Mouse (Mus musculus): ENCODE data around the gene Arfgef3.
"Not testable (repeated sequence)": the region's sequence is repeated elsewhere in the genome, so short reads cannot be mapped to it uniquely, and the experiment has no call there.

Arfgef3 gene

DNA sequence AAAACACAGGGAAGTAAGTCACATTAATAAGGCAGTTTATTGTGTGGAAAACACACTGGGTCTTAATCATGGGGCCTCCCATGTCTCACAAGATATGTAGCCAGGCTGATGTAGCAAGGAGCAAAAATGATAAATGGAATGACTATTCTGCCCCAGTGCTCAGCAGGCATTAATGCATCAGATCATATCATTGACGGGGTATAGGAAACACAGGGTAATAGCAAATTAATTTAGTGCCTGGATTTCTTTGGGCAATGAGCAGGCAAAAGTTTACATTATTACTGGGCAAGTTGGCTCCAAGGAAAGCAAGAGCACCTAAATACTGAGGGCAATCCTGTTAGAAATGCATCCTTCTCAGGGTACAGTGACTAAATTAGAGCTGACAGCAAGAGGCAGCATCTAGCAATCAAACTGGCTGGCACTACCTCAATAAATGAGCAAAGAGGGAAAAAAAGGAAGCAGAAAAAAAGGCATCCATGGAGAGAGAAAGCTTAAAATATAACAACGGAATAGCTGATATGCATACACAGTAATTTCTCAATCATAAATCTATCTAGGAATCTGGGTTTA is 62.3 kb downstream of the Arfgef3 start:
- no peak for DNase-seq (ENCODE audit: low spot score)

DNA sequence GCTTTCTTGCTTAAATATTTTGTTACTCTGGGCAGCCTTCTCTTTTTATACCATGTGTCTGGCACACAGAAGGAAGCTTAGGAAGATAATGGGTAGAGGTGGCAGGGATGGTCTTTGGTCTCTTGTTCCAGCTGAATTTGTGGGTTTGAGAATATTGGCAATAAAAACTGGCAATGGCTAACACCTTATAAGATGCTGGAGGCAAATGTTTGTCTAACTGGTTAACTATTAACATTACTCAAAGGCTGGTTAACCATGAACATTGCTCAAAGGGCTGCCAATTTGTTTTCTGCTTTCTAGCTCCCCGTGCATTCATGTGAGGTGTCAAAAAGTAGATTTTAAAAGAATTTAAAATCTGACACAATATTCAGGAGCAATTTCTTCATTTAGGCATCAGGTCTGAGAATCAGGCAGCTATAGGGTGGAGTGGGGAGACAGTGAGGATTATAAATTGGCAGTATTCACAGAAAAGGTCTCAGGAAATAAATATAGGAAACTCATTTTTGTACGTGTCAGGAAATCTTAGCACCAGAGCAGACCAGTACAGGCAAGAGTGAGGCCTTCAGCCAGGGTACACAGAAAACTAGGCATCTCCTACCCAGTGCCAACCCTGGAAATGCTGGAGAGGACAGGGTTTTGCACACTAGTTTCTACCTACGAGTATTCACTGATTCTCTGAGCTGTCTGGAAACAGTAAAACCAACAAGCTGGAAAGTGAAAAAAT is 62.9 kb downstream of the Arfgef3 start:
- DNase-seq (ENCODE audit: low spot score), result no peak

DNA sequence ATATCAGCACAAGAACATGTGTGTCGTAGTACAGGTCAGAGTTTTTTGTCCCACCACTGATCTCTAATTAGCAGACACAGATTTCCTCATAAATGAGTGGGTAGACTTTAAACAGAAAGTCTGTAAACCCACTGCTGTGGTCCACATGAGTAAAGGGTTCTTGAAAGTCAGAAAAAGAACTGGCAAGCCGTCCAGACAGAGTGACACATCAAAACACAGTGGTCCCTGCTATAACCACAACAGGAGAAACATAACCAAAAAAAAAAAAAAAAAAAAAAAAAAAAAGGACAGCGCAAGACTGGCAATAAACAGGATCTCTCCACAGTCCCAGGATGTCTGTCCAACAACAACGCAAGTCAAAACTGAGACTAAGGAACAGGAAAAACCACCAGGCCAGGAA is 64.9 kb downstream of the Arfgef3 start:
- no peak for DNase-seq (ENCODE audit: low spot score)

DNA sequence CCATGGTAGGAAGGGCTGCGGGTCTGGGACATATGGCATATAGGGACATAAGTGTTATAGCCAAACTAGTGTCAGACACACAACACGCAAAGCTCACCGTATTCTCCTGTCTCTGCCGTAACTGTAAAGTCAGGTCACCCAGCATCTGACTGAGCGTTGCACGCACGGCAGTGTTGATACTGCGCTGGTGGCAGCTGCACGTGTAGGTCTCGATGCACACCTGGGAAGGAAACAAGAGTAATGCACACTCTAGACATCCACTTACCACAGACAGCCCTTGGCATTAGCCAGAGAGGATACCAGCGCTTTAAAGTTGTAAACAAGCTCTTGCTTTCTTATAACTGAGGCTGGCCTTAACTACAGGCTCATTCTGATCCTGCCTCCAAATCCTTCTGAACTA is 79.0 kb downstream of the Arfgef3 start:
- DNase-seq (ENCODE audit: low spot score), result no peak

DNA sequence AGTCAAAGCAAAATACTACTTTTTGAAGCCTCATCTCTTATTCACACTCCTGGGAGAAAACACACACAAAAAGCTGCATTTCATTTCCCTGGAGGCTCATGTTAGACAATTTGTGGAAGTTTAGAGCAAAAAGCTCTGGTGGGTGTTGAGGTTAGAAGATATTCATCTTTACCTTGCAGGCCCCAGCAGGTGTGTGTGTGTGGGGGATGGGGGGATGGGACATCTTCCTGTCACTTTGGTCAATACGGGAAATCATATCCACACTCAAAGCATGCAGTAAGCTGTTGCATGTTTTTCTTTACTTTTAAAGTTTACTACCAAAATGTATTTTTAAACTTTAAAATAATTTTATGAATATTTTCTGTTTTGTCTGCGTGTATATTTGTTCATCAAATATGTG is 79.7 kb downstream of the Arfgef3 start:
- DNase-seq (ENCODE audit: low spot score), result no peak

DNA sequence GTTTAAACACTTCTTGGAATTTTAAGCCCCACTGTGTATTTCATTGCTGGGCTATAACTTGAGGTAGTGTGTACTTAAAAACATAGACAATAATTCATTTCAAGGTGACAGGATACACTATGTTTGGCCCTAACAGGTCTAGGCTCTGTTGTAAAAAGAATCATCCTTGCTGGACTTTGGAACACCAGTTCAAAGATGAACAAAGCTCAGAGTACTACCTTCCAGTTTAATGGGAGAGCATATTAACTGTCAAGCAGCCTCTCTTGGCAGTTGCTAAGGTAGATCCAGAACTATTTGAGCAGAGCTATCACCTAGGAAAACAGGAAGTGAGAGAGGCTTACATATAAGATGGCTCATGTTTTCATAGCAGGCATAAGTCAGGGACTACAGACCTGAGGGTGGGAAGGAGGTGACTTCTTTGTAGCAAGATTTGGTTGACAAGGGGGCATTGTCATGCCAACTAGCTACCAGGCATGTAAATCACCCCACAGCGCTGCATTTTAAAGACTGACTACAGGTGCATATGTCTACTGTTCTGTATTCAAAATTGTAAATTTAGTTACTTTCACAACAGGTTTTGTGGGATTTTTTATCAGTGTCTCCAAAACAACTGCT is 82.0 kb downstream of the Arfgef3 start:
- DNase-seq (ENCODE audit: low spot score), result no peak

DNA sequence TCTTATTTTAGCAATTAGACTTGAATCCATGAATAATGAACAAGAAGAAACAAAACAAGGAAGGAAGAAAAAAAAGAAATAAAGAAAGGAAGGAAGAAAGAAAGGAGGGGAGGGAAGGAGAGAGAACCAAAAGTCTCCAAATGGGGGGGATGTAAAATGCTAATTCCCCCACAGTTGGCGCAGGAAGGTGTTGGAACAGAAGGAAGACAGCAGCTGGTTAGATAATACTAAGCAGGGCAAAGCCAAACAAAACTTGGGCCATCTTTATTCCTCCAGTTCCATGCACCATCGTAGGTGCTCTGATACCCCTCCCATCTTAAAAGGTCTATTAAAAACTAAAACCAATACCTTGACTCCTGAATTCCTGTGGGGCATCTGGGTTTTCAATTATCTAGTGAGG is 82.8 kb downstream of the Arfgef3 start:
- no peak for DNase-seq (ENCODE audit: low spot score)

DNA sequence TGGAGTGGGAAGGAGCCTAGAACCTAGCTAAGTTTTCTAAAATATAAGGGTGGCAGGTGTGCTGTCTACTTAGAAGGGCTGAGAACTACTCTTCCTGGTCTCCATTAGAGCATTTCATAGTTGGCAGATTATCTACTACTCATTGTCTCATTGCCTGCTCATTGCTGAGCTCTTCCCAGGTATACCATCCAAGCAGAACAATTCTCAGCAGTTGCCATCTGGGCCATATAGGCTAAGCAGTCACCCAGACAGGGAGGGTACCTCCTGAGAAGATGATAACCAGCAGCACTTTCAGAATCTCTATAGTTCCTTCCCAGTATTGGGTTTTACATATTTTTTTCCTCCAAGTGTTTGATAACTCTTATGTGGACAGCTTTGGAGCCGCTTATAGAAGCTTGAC is 86.2 kb downstream of the Arfgef3 start:
- DNase-seq (ENCODE audit: low spot score), result no peak

DNA sequence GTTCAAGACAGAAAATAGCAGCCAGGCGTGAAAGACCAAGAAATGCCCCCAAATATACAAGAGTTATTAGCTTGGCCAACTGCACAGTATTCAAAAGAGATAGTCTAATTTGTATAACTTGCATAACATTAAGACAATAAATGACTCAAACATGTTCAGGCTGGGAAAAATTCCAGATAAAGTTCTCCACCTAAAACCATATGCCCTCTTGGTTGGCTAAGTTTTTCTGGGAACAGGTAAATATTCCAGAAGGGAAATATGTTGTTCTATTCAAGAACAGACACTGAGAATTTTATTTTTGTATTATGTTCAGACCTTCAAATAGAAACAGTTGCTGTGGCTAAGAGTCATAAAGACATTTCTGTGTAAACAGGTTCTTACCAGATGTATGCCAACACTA is 96.7 kb downstream of the Arfgef3 start:
- DNase-seq (ENCODE audit: low spot score), result no peak

DNA sequence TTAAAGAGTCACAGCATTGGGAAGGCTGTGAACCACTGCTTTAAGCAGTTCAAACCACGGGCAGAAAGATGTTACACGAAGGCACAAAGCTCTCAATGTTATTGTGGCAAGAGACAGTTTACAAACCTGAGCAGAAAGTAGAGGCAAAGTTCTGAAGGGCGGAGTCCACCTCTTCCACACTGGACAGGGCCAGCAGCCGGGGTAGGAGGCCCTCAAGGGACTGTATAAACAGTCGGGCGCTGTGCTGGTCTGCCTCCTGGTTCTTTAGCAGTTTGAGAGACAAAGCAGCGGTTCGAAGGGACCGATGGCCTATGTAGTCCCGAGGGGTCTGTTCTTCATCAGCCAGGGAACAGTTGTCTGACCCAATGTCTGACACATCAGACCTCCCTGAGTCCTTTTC is 97.7 kb downstream of the Arfgef3 start:
- DNase-seq (ENCODE audit: low spot score), result no peak

DNA sequence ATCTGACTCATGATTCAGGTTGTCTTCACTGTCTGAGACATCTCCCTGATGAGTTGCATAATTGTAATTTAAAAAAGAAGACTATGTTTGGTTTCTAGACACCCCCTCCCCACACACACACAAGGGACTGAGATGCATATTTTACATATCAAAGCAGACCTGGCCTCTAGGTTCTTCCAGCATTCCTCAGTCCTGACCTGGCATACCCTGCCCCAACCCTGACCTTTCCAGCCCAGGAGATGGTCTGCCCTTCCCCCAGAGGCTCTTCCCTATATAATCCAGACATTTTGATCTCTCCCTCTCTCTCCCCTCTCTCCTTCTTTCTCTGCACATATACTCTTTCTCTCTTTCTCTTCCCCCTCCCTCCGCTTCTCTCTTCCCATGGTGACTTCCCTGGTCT is 99.4 kb downstream of the Arfgef3 start:
- DNase-seq (ENCODE audit: low spot score), result no peak

DNA sequence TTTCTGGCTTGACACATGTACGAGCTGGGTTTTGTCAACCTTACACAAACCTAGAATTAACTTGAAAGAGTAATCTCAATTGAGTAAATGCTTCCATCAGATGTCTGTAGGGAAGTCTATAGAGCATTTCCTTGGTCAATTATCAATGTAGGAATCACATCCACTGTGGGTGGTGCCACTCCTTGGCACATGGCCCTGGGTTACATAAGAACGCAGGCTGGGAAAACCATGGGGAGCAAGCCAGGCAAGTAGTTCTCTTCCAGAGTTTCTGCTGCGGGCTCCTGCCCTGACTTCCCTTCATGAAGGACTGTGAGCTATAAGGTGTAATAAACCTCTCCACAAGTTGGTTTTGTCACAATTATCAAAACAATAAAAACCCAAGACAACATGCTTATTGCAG is 100.2 kb downstream of the Arfgef3 start:
- no peak for DNase-seq (ENCODE audit: low spot score)

DNA sequence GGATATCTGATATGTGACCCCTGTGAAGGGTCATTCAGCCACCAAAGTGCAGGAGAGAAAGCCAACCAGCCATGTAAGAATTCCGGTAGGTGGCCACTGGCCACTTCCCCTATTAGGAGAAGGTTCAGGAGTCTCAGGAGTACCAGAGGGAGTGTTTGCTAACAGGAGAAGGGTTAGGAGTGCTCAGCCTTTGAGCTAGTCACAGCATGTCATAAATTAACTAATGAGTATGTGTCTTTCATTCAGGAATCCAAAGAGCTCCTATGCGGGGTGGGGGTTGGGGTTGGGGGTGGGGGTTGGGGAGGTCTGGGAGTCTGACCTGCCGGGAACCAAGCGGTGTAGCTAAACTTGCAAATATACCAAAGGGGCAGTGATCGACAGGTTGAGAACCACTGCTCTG is 100.9 kb downstream of the Arfgef3 start:
- DNase-seq (ENCODE audit: low spot score), result no peak

DNA sequence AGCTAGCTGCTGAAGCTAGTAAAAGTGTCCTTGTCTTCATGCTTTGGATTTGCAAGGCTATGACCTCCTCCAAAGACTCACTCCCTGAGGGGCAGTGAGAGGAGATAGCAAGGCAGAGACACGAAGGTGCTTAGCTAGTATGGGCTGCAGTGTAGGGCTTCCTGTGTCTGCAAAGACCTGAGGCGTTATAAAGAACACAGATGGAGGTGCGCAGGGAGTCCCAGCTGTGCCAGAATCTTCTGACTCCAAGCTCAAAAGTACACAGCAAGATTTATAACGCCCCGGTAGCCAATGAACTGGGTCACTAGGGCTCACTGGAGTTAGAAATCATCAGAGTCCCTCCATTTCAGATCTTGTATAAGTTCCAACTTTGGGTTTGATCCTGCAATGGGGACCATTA is 103.2 kb downstream of the Arfgef3 start:
- no peak for DNase-seq (ENCODE audit: low spot score)

DNA sequence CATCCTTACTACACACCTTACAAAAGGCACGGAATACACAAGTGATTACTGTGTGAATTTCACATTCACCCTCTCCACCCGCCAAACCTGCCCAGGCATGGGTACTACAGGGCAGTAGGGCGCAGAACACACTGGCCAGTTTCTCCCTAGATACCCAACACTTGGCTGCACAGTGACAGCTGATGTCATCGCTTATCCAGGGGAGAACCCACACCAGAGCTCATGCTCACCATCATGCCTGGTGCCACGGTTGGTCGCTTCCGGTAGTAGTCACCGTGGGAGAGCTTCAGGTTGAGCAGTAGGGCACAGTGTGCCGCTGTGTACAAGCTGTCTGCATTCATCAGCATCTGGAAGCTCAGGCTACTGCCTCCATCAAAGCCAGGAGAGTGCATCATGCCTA is 108.3 kb downstream of the Arfgef3 start:
- DNase-seq (ENCODE audit: low spot score), result no peak

DNA sequence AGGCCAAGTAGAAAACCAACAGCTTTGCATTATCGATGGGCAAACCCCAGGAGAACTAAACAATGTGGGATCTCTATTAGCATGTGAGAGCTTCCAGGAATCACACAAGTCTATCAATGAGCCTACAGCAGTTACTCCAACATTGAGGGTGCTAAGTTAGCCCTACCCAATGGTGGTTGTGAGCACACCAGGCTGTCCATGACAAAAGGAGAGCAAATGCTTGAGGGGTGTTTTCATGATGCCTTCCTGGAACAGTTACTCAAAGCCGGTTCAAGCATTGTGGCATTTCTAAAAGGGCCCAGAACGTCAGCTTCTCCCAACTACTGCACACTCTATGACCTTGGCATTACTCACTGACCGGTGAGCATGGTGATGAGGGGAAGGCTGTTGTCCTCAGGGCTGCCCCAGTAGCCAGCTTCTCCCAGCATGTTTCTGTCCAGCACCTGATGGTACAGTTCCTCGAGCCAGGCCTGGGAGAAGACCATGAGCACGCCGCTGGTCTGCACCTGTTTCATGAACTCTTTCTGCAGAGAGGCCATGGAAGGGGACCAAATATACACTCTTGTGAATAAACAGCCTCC is 109.3 kb downstream of the Arfgef3 start:
- DNase-seq (ENCODE audit: low spot score), result no peak

DNA sequence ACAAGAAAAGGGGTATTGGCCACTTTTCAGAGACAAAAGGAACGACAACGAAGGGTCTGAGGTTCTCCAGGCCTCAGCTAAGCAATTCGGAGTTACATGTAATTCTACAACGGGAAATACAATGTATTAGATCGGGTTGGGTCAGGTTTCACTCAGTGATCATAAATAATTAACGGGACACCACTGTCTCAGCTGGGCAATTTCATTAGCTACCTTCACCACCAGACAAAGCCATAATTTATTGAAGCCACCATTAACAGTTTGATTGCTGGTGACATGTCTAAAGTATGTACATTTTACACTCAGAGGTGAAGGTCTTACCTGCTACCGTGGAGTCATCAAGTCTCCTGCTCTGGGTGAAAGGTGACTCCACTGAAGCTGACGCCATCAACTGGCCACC is 113.3 kb downstream of the Arfgef3 start:
- DNase-seq (ENCODE audit: low spot score), result no peak

DNA sequence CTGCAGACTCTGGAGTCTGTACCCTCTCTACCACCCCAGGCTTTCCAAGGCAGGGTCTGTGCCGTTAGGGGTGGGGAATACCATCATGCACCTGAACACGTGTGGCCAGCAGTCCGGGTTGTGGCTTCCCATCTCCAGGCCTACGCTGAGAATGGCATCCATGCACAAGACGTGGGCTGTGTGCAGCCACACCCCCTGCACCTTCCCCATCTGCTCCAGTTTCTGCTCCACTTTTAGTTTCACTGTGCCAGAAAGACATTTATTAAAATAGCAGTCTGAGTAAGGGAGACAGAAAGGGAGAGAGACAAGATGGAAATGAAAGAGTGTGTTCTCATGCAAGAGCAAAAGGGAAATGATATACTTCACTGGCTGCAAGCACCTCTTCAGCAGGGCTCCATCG is 116.2 kb downstream of the Arfgef3 start:
- no peak for DNase-seq (ENCODE audit: low spot score)

DNA sequence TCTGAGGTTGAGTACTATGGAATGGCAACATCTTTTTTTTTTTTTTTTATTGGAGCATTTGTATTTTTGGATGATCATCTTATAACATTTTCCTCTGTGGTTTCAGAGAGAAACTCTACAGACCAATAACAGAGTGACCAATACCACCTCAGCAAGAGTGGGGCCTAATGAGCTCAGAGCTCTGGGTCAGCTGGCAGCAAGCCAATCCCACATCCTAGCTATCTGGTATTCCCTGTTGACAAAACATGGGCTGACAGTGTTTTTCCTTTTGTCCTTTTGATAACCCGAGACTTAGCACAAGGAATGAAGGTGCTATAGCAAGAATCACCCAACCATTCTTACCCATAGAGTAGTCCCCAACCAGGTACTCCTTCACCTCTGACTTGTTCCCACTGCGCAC is 131.0 kb downstream of the Arfgef3 start:
- no peak for DNase-seq (ENCODE audit: low spot score)

DNA sequence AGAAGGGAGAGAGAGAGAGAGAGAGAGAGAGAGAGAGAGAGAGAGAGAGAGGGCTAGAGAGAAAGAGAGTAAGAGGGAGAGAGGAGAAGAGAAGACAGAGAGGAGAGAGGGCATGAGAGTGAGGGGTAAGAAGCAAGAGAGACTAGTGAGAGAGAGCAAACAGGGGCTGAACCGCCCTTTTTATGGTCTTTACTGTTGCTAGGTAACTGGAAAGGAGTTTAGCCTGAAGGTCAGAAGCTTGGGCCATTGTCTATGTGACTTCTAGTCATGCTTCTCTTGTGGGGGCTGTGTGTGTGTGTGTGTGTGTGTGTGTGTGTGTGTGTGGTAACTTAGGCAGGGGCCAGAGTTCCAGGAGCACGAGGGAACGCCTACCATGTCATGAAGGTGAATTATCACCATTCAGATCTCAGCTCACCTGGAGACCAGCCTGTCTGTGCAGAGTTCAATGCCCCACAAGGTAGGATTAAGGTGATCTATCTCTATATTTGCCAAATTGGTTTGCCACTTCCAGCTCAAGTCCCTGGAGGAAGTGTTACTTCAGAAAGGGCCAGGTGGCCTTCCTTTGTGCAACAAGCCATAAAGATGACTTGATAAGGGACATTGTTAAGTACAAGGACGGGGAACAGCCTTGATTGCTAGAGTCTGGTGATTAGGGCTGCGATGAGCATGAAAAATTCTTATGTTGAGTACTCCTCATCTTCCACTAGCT is 138.8 kb downstream of the Arfgef3 start:
- not testable (repeated sequence) for DNase-seq (ENCODE audit: low spot score)

DNA sequence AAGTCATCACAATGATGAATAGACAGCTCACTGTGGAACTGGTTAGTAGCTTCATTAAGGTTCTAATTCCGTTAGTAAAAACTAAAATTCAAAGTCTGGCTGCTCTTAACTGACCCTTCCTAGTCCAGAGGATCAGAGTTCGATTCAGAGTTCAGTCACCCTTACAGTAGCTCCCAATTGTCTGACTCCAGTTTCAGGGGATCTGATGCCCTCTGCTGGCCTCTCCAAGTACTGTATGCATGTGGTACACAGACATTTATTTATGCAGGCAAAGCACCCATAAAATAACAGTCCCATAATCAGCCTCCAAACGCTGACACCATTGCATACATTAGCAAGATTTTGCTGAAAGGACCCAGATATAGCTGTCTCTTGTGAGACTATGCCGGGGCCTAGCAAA is 141.7 kb downstream of the Arfgef3 start:
- DNase-seq (ENCODE audit: low spot score), result peak; percentile 63

DNA sequence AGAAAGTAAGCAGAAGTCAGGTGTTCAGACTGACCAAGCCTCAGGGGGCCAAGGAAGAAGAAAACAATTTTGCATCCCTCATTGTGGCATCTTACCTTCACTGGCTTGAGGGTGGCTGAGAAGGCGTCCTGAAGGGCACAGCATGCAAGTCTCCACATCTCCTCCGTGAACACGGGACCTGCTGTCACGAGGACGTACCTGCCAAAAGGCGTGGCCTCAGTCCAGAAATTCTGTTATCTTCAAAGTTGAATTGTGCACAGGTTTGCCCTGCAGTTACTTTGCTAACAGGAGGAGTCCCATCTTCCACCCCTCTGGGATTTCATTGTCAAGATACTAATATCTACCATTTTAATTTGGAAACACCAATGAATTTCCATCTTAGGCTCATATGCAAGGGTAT is 146.1 kb downstream of the Arfgef3 start:
- DNase-seq (ENCODE audit: low spot score), result no peak

DNA sequence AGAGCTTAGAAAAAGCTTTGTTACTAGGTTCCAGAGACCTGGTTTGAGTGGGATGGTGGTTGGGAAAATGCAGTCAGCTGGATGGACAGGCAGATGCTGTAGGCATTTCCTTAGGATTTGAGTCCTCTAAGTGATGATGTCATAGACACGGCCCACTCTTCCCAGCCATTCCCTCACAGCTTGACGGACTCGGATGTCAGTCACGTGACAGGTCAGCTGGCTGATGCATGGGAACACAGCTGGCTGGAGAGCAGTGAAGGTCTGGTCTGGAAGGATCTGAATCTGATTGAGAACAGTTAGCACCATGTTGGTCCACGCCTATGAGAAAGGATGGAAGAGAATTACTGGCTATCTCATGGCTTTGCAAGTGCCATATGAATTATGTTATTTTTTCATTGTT is 154.3 kb downstream of the Arfgef3 start:
- DNase-seq (ENCODE audit: low spot score), result no peak
